Mouse (Mus musculus): ENCODE measurements around the gene Kcna10.

Kcna10 gene

GRCm38 (mm10) chr3:107182756-107183155, at the start of gene Kcna10:
Gene Kcna10, plus strand, starts transcription at chr3:107183056.
- in situ Hi-C loops (cut with MboI, MseI) = no loop called here

GRCm38 (mm10) chr3:107134457-107134856, 48.4 kb upstream of the Kcna10 start:
- in situ Hi-C loops (cut with MboI, MseI) = no loop called here

GRCm38 (mm10) chr3:107147126-107147525, 35.7 kb upstream of the Kcna10 start:
- in situ Hi-C loops (cut with MboI, MseI) = no loop called here

- in situ Hi-C loops (cut with MboI, MseI) = no loop called here
These were observed 33.9 kb upstream of the Kcna10 start for GRCm38 (mm10) chr3:107149006-107149405.

GRCm38 (mm10) chr3:107150469-107150868, 32.4 kb upstream of the Kcna10 start:
- in situ Hi-C loops (cut with MboI, MseI) = loop anchor here (10.0 kb wide), 1 partner anchor 56 kb away; no protein-coding TSS in a partner anchor

- in situ Hi-C loops (cut with MboI, MseI) = loop anchor here (10.0 kb wide), 1 partner anchor 56 kb away; no protein-coding TSS in a partner anchor
These were observed 31.9 kb upstream of the Kcna10 start for GRCm38 (mm10) chr3:107150872-107151540.

GRCm38 (mm10) chr3:107153772-107154655, 28.8 kb upstream of the Kcna10 start:
- in situ Hi-C loops (cut with MboI, MseI) = loop anchor here (10.0 kb wide), 1 partner anchor 59 kb away; no protein-coding TSS in a partner anchor

GRCm38 (mm10) chr3:107158856-107159255, 24.0 kb upstream of the Kcna10 start:
- in situ Hi-C loops (cut with MboI, MseI) = loop anchor here (10.0 kb wide), 1 partner anchor 64 kb away; no protein-coding TSS in a partner anchor

- in situ Hi-C loops (cut with MboI, MseI) = loop anchor here (10.0 kb wide), 1 partner anchor 65 kb away; no protein-coding TSS in a partner anchor
These were observed 23.4 kb upstream of the Kcna10 start for GRCm38 (mm10) chr3:107159418-107159817.

- in situ Hi-C loops (cut with MboI, MseI) = loop anchor here (10.0 kb wide), 1 partner anchor 65 kb away; no protein-coding TSS in a partner anchor
These were observed 23.0 kb upstream of the Kcna10 start for GRCm38 (mm10) chr3:107159859-107160324.

GRCm38 (mm10) chr3:107162741-107163140, 20.1 kb upstream of the Kcna10 start:
- in situ Hi-C loops (cut with MboI, MseI) = no loop called here

- in situ Hi-C loops (cut with MboI, MseI) = loop anchor here (5.0 kb wide), 1 partner anchor 252 kb away; no protein-coding TSS in a partner anchor
These were observed 13.3 kb upstream of the Kcna10 start for GRCm38 (mm10) chr3:107169552-107169951.

GRCm38 (mm10) chr3:107171964-107172363, 10.9 kb upstream of the Kcna10 start:
- in situ Hi-C loops (cut with MboI, MseI) = no loop called here

- in situ Hi-C loops (cut with MboI, MseI) = no loop called here
These were observed 10.3 kb upstream of the Kcna10 start for GRCm38 (mm10) chr3:107172556-107172955.

- in situ Hi-C loops (cut with MboI, MseI) = no loop called here
These were observed 7.4 kb upstream of the Kcna10 start for GRCm38 (mm10) chr3:107175486-107175885.

GRCm38 (mm10) chr3:107176501-107176900, 6.4 kb upstream of the Kcna10 start:
- in situ Hi-C loops (cut with MboI, MseI) = no loop called here

GRCm38 (mm10) chr3:107180860-107181259, 2.0 kb upstream of the Kcna10 start:
- in situ Hi-C loops (cut with MboI, MseI) = no loop called here

GRCm38 (mm10) chr3:107183178-107183577, 322 bp downstream of the Kcna10 start:
- in situ Hi-C loops (cut with MboI, MseI) = no loop called here

GRCm38 (mm10) chr3:107185597-107185996, 2.7 kb downstream of the Kcna10 start:
- in situ Hi-C loops (cut with MboI, MseI) = no loop called here

GRCm38 (mm10) chr3:107187022-107187421, 4.2 kb downstream of the Kcna10 start:
- in situ Hi-C loops (cut with MboI, MseI) = no loop called here

GRCm38 (mm10) chr3:107188226-107188899, 5.5 kb downstream of the Kcna10 start:
- in situ Hi-C loops (cut with MboI, MseI) = no loop called here
